Mouse (Mus musculus): ENCODE results near the gene H2-Ob.

Gene H2-Ob

GRCm38 (mm10) chr17:34285371-34285770, 46.7 kb downstream of the H2-Ob start:
- WGBS = 83% methylated on average over 4 of the region's 4 CpGs

GRCm38 (mm10) chr17:34285848-34286247, 47.1 kb downstream of the H2-Ob start:
- 49% methylated on average over 4 of the region's 4 CpGs for WGBS

- 86% methylated on average over 5 of the region's 5 CpGs for WGBS
These were observed 47.8 kb downstream of the H2-Ob start for GRCm38 (mm10) chr17:34286501-34286900.

- WGBS = 72% methylated on average over 6 of the region's 6 CpGs
These were observed 48.3 kb downstream of the H2-Ob start for GRCm38 (mm10) chr17:34286999-34287398.

DNA sequence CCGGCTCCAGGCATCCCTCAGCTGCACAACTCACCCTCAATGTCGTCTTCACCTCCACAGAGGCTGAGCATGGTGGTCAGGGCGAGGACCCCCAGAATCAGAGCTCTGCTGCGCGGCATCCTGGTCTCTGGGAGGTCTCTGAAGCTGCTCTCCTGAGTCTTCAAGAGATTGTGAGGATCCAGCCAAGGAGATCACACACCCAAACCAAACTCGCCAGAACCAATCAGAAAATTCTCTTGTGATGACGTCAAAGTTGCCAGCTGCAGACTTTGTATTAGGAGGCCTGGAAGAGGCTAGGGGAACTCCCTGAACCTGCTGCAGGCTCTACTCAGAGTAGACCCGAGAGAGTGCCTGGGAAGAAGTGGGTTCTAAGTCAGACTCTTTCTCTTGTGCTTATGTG, 48.9 kb downstream of the H2-Ob start, which contains the start of gene H2-Aa:
TSS of gene H2-Aa (minus strand) at position 176 of the 400 bp plus-strand sequence.
- WGBS = 29% methylated on average over 8 of the region's 8 CpGs

- WGBS = 75% methylated on average over 3 of the region's 3 CpGs
These were observed 49.4 kb downstream of the H2-Ob start for GRCm38 (mm10) chr17:34288131-34288530.

GRCm38 (mm10) chr17:34291609-34292008, 52.9 kb downstream of the H2-Ob start:
- 14% methylated on average over 8 of the region's 8 CpGs for WGBS

DNA sequence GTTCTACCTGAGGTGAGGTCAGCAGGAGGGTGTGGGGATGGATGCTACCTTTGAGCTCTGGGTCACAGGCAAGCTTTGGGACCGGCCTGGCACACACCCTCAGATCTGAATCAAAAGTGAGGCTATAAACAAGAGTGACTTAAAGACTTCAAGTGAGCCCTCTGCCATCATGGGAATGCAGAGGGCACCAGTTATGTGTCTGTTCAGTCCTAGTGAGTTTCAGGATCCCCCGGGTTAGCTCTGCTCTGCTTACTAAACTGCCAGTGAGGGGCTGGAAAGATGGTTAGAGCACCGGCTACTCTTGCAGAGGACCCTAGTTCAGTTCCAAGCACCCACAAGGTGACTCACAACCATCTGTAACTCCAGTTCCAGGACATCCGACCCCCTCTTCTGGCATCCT, 53.9 kb downstream of the H2-Ob start:
- WGBS = 92% methylated on average over 4 of the region's 4 CpGs

GRCm38 (mm10) chr17:34293533-34293932, 54.8 kb downstream of the H2-Ob start:
- WGBS = 42% methylated on average over 2 of the region's 2 CpGs

GRCm38 (mm10) chr17:34294249-34294648, 55.5 kb downstream of the H2-Ob start:
- WGBS = 87% methylated on average over 4 of the region's 4 CpGs

DNA sequence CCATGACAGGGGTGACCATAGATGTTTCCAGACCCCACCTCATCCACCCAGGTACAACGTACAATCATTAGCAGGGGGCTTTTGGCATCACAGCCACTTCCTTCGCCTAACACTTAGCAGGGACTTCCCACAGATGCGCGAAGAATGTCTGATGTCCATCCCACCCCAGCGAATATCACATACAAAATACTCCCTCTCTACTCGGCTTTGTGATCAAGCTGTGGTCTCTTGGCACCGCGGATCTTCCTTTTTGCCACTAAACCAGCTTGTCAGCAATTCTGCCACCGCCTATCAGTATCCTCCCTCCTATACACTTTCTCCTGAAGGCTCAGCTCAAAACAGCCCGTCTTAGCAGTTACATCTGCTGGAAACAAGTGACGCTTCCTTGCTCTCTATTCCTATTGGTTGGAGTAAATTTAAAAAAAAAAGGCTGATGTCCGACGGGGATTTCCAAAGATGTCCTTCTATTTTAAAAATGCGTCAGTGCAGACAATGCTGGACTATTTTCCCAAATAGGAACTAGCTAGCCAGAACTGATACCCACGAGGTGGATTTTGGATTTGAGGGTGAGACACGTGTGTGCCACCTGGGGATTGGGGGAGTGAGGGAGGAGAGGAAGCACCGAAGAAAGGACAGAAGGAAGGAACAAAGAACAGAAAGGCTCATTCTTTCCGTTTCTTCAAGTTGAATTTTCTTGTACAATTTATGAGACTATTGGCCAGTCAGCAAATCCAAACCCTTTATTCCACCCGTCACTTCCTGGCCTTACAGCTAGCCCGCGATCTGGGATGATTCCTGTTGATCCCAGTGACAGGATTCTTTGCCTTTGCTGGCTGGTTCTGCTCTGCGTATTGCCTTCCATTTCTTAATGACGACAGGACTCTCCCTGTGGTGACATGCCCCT, 57.4 kb downstream of the H2-Ob start:
- 23% methylated on average over 23 of the region's 23 CpGs for WGBS

- 71% methylated on average over 3 of the region's 3 CpGs for WGBS
These were observed 60.7 kb downstream of the H2-Ob start for GRCm38 (mm10) chr17:34299356-34299755.

DNA sequence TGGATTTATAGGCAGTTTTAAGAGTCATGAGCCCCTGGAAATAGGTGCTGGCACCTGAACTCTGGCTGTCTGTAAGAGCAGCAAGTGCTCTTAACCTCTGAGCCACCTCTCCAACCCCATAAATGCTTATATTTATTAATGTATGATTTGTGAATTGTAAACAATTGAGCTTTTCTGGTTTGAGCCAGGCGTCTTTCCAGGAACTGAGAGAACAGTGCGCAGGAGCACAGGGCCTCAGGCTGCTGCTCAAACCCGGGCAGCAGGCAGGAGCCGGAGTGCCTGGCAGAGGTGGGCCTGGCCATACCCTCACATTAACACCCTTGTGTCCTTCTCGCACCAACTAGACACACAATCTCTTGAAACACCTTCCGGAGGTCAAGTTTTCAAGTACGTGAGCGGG, 61.4 kb downstream of the H2-Ob start:
- WGBS = 96% methylated on average over 8 of the region's 8 CpGs

- 82% methylated on average over 23 of the region's 23 CpGs for WGBS
These were observed 62.2 kb downstream of the H2-Ob start for GRCm38 (mm10) chr17:34300691-34301566.

DNA sequence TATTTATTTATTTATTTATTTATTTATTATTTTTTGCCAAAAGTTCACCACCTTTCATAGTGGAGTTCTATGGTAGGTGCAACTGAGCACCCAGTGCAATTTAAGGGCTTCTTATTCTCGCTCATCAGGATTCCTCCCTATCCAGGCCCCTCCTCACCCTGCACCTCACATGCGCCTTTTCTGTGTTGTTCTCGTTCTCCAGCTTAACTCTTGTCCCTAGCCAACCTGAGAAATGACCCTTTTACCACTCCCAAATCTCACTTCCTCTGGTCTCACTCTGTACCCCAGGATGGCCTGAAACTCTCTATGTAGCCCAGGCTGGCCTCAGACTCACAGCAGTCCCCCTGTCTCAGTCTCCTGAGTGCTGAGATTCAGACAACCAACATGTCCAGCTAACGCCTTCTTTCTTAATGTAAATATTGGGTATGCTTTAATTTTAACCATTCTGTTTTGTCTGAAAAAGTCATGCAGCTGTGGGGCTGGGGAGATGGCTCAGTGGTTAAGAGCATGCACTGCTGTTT, 63.0 kb downstream of the H2-Ob start:
- WGBS = 92% methylated on average over 4 of the region's 4 CpGs

DNA sequence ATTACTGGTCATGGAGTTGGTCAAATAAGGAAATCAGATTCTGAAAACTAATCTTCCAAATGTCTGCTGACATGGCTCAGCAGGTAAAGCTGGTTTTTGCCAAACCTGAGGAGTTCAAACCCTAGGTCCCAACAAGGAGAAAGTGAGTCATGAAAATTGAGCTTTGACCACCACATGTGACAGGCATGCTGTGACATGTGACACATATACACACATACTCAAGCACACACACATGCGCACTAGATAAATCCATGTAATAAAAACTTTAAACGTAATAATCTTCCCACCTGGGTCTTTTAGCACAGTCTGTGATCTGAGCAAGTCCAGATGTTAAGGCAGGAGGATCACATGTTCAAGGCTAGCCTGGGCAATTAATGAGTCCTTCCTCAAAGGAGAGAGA, 65.1 kb downstream of the H2-Ob start:
- 97% methylated on average over 2 of the region's 2 CpGs for WGBS

All from cerebral cortex, adult 2 months (tissue).